Mouse (Mus musculus): ENCODE measurements around the gene Slc16a5.
A peak's percentile ranks its signal among the peaks of the same experiment; 100 is the strongest.

Gene Slc16a5

GRCm38 (mm10) chr11:115462243-115462891, at the start of gene Slc16a5:
Gene Slc16a5, plus strand, starts transcription at chr11:115462474.
- DNase-seq: no peak

- peak; percentile 96 to 97 for DNase-seq
Measured at GRCm38 (mm10) chr11:115419531-115420237, 42.6 kb upstream of the Slc16a5 start, which contains the start of the genes Atp5h and Kctd2. Gene Atp5h, minus strand, starts transcription at chr11:115419962. Gene Kctd2, plus strand, starts transcription at chr11:115420128.

GRCm38 (mm10) chr11:115420336-115421190, 41.7 kb upstream of the Slc16a5 start:
- peak; percentile 63 to 75 for DNase-seq

- no peak for DNase-seq
Measured at GRCm38 (mm10) chr11:115421328-115421727, 40.9 kb upstream of the Slc16a5 start.

- DNase-seq: no peak
Measured at GRCm38 (mm10) chr11:115421972-115422371, 40.3 kb upstream of the Slc16a5 start.

GRCm38 (mm10) chr11:115423091-115423490, 39.2 kb upstream of the Slc16a5 start:
- DNase-seq: no peak

GRCm38 (mm10) chr11:115424666-115425065, 37.6 kb upstream of the Slc16a5 start:
- DNase-seq: no peak

- DNase-seq: no peak
Measured at GRCm38 (mm10) chr11:115425671-115426070, 36.6 kb upstream of the Slc16a5 start.

GRCm38 (mm10) chr11:115427482-115428331, 34.6 kb upstream of the Slc16a5 start:
- DNase-seq: peak; percentile 80 to 82

- DNase-seq: peak; percentile 52 to 64
Measured at GRCm38 (mm10) chr11:115429307-115429706, 33.0 kb upstream of the Slc16a5 start.

GRCm38 (mm10) chr11:115430561-115430960, 31.7 kb upstream of the Slc16a5 start:
- DNase-seq: peak in 1 of 2 experiments; percentile 6

GRCm38 (mm10) chr11:115432814-115433213, 29.5 kb upstream of the Slc16a5 start:
- no peak for DNase-seq

- DNase-seq: peak in 1 of 2 experiments; percentile 10
Measured at GRCm38 (mm10) chr11:115433342-115433741, 28.9 kb upstream of the Slc16a5 start.

- peak; percentile 78 to 79 for DNase-seq
Measured at GRCm38 (mm10) chr11:115435596-115436337, 26.5 kb upstream of the Slc16a5 start.

- no peak for DNase-seq
Measured at GRCm38 (mm10) chr11:115437571-115438122, 24.6 kb upstream of the Slc16a5 start.

GRCm38 (mm10) chr11:115439326-115439725, 22.9 kb upstream of the Slc16a5 start:
- DNase-seq: no peak

- no peak for DNase-seq
Measured at GRCm38 (mm10) chr11:115439906-115440595, 22.2 kb upstream of the Slc16a5 start, which contains the start of gene Trim80. Gene Trim80, plus strand, starts transcription at chr11:115440545.

- DNase-seq: no peak
Measured at GRCm38 (mm10) chr11:115441417-115441816, 20.9 kb upstream of the Slc16a5 start.

GRCm38 (mm10) chr11:115446906-115447305, 15.4 kb upstream of the Slc16a5 start:
- DNase-seq: no peak

GRCm38 (mm10) chr11:115447321-115447885, 14.9 kb upstream of the Slc16a5 start:
- no peak for DNase-seq
